Mouse (Mus musculus) ES-E14 (cell line): ENCODE measurements around the gene Hgfac.

ENCODE experiments used
- CHD2 ChIP-seq: IDR thresholded peaks from 2 replicates; pipeline ENCODE4 v1.6.1; 2014; ENCODE audit warnings: mild to moderate bottlenecking, low read depth, low read length, inconsistent platforms
- HCFC1 ChIP-seq: IDR thresholded peaks from 2 replicates; pipeline ENCODE4 v1.6.1; 2012; ENCODE audit warnings: low read length, inconsistent platforms, borderline replicate concordance; ENCODE audit not compliant: insufficient read depth
- MAFK ChIP-seq: IDR thresholded peaks from 2 replicates; pipeline ENCODE4 v1.6.1; 2014; ENCODE audit warnings: mild to moderate bottlenecking, low read depth, low read length, inconsistent platforms; ENCODE audit not compliant: insufficient read depth
- ZC3H11A ChIP-seq: IDR thresholded peaks from 2 replicates; pipeline ENCODE4 v1.6.1; 2012; ENCODE audit warnings: low read depth, mild to moderate bottlenecking, inconsistent platforms, low read length, borderline replicate concordance
- ZNF384 ChIP-seq: IDR thresholded peaks from 2 replicates; pipeline ENCODE4 v1.6.1; 2012; ENCODE audit warnings: low read depth, low read length, inconsistent platforms

DNA sequence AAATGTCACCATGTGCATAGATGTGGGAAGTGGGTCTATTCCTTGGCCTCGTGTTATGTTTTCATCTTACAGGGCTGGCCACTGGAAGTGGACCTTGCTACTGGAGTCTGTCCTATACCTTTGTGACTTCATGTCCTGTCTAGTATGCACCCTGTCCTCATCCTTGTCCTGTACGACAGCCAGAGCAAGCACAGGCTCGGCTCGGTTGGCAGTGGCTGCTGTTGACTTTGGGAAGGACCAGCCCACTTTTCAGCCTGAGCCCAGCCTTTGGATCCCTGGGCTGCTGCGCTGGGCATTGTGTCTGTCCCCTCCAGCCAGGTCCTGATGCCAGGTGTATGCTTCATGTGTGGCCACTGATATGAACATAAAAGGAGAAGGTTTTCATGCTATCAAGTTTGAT is 30.7 kb upstream of the Hgfac start:
- TF ChIP-seq ZC3H11A (no peak), ZNF384 (no peak), MAFK (no peak), HCFC1 (no peak), CHD2 (no peak)
